Mouse (Mus musculus): ENCODE data around the gene Pwwp2a.

- TF ChIP-seq CTCF (IDR thresholded peaks at IDR 0.05; ENCODE audit: borderline replicate concordance, control insufficient read depth, extremely low read depth, insufficient read depth, low read length, poor library complexity) (no peak), POLR2A (IDR thresholded peaks at IDR 0.05; ENCODE audit: control insufficient read depth, extremely low read depth, insufficient read depth, low read length, poor library complexity) (no peak)
These were observed 14.6 kb upstream of the Pwwp2a start for GRCm38 (mm10) chr11:43667038-43667745.

Measured in thymus, adult 2 months (tissue).